Mouse (Mus musculus): ENCODE measurements around the gene Syngr2.

- TF ChIP-seq EP300 (IDR thresholded peaks at IDR 0.05; ENCODE audit: low read depth) (no peak), CTCF (IDR thresholded peaks at IDR 0.05; ENCODE audit: low read depth) (no peak)
Measured at GRCm38 (mm10) chr11:117836306-117836705, 26.8 kb downstream of the Syngr2 start.
